Mouse (Mus musculus) heart, embryonic 14.5 days (tissue): ENCODE data around the gene Fev. TPM values are rescaled to one million over a fixed set of nuclear protein-coding genes. Genes with fewer than 3 reads are reported as not detected.

Source experiments
- ATAC-seq: fragments of 200-750 bp; cut with Nextera tagmentation; 2 replicates; pipeline ENCODE4 v1.8.0; 2017; ENCODE audit warnings: low read depth, moderate TSS enrichment; ENCODE audit not compliant: insufficient number of reproducible peaks, insufficient read depth, low FRiP score
- H3K27ac ChIP-seq, 2 experiments: fragments of 200-500 bp in 1 of 2; fragments of 300-500 bp in 1 of 2; sonication (generic) in 1 of 2; replicated peaks in 1 of 2; 2 replicates each; pipeline ENCODE4 v1.5.1; 2012 to 2014; ENCODE audit warnings: low read depth in 2 of 2, low read length in 2 of 2, control low read depth in 1 of 2, mild to moderate bottlenecking in 1 of 2, mixed read lengths in 1 of 2; ENCODE audit not compliant: control insufficient read depth in 1 of 2, insufficient read depth in 1 of 2
- H3K27me3 ChIP-seq: fragments of 300-500 bp; sonication (generic); 2 replicates; pipeline ENCODE4 v1.6.1; 2014; ENCODE audit warnings: mild to moderate bottlenecking, low read length, control low read depth; ENCODE audit not compliant: control insufficient read depth, insufficient read depth
- H3K36me3 ChIP-seq: fragments of 300-500 bp; sonication (generic); 2 replicates; pipeline ENCODE4 v1.6.1; 2014; ENCODE audit warnings: mild to moderate bottlenecking, control low read depth, low read length, mixed read lengths; ENCODE audit not compliant: control insufficient read depth, insufficient read depth
- H3K4me1 ChIP-seq, 2 experiments: fragments of 200-500 bp in 1 of 2; fragments of 300-500 bp in 1 of 2; sonication (generic) in 1 of 2; 2 replicates each; pipeline ENCODE4 v1.6.1; 2012 to 2014; ENCODE audit warnings: low read length in 2 of 2, control low read depth in 1 of 2, mixed read lengths in 1 of 2; ENCODE audit not compliant: control insufficient read depth in 2 of 2, insufficient read depth in 2 of 2
- H3K4me2 ChIP-seq: fragments of 300-500 bp; sonication (generic); 2 replicates; pipeline ENCODE4 v1.6.1; 2014; ENCODE audit warnings: mild to moderate bottlenecking, low read length
- H3K4me3 ChIP-seq, 2 experiments: fragments of 200-500 bp in 1 of 2; fragments of 300-500 bp in 1 of 2; sonication (generic) in 1 of 2; 2 replicates each; pipeline ENCODE4 v1.5.1; 2012 to 2014; ENCODE audit warnings: low read length in 2 of 2, mild to moderate bottlenecking in 2 of 2, control low read depth in 1 of 2, low read depth in 1 of 2, moderate library complexity in 1 of 2; ENCODE audit not compliant: control insufficient read depth in 1 of 2, insufficient read depth in 1 of 2
- H3K9ac ChIP-seq: fragments of 300-500 bp; sonication (generic); 2 replicates; pipeline ENCODE4 v1.6.1; 2014; ENCODE audit warnings: mild to moderate bottlenecking, low read length
- H3K9me3 ChIP-seq: fragments of 300-500 bp; sonication (generic); 2 replicates; pipeline ENCODE4 v1.6.1; 2016; ENCODE audit warnings: low read length, control low read depth; ENCODE audit not compliant: control insufficient read depth
- WGBS: fragments of 180-500 bp; shearing (Covaris S2); extraction: QIAGEN DNeasy Blood & Tissue Kit; methylation state at CpG from one replicate; pipeline ENCODE4 v1.1.7; 2014; 5-methylcytosine and 5-hydroxymethylcytosine counted together
- polyA plus RNA-seq: library from polyadenylated mRNA; unstranded; fragments of >200 nt; fragmentation: Nextera tagmentation; extraction: Ambion mirVana; gene quantifications from 2 replicates; pipeline ENCODE4 v1.2.1, GENCODE M21; 2014

Fev gene
- polyA plus RNA-seq, 1 experiment from 2014 or later, result 1.3 TPM

GRCm38 (mm10) chr1:74891513-74891912 lies 6.3 kb upstream of the Fev start:
- Histone ChIP-seq H3K27me3 (peaks cover 92% of the 10 kb centered on the region), H3K9me3 (no peaks in the 10 kb centered on the region), H3K9ac (no peak overlapping the region), H3K4me1 (peaks cover 0 to 3% of the 10 kb centered on the region in 2 experiments; a peak in 1 of 4 replicates), H3K4me3 (no peak overlapping the region), H3K4me2 (no peak overlapping the region), H3K27ac (no peak overlapping the region), H3K36me3 (no peaks in the 10 kb centered on the region)
- ATAC-seq, result no peak
- WGBS, result 1% methylated on average over 4 of the region's 8 CpGs

- H3K9me3 ChIP-seq, result no peaks in the 10 kb centered on the region
- H3K9ac ChIP-seq, result peak overlapping the region; percentile 50
- H3K27me3 ChIP-seq, result peaks cover 84% of the 10 kb centered on the region
- H3K27ac ChIP-seq, result peak overlapping the region in 1 of 2 experiments; percentile 16; a peak in 1 of 4 replicates
- peak overlapping the region; percentile 38 to 47 for H3K4me3 ChIP-seq
- no peaks in the 10 kb centered on the region for H3K36me3 ChIP-seq
- H3K4me2 ChIP-seq, result peak overlapping the region; percentile 65
- ATAC-seq, result no peak
- peaks cover 7 to 27% of the 10 kb centered on the region in 2 experiments; a peak in 3 of 4 replicates for H3K4me1 ChIP-seq
- 2% methylated on average over 57 of the region's 57 CpGs for WGBS
Measured at GRCm38 (mm10) chr1:74884196-74885141, 750 bp downstream of the Fev start.

- 10% methylated on average over 5 of the region's 5 CpGs for WGBS
- no peak overlapping the region for H3K4me3 ChIP-seq
- no peak for ATAC-seq
Measured at GRCm38 (mm10) chr1:74883441-74883840, 1.8 kb downstream of the Fev start.

DNA sequence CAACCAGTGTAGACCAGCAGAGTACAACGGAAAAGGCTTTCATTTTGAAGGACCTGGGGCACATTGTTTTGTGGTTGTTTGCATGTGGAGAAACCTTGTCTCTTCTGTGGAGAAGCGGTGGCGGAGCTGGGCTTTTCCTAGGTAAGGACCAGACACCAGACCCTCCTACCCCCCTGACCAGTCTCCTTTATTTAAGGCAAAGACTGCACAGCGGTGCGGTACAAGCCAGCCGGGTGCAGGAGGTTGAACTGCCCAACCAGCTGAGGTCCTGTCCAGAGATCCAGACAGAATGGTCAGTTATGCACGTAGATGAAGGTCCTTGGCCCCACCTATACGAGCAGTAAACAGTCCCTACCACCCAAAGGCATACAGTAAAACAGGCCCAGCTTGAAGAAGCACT lies 2.4 kb downstream of the Fev start:
- no peak overlapping the region for H3K9ac ChIP-seq
- H3K4me1 ChIP-seq, result peaks cover 7 to 27% of the 10 kb centered on the region in 2 experiments; a peak in 3 of 4 replicates
- no peak for ATAC-seq
- peak overlapping the region; percentile 72 for H3K4me2 ChIP-seq
- peaks cover 90% of the 10 kb centered on the region for H3K27me3 ChIP-seq
- H3K36me3 ChIP-seq, result no peaks in the 10 kb centered on the region
- no peaks in the 10 kb centered on the region for H3K9me3 ChIP-seq
- peak overlapping the region in 1 of 2 experiments; percentile 41; a peak in 2 of 4 replicates for H3K4me3 ChIP-seq
- no peak overlapping the region for H3K27ac ChIP-seq
- 4% methylated on average over 8 of the region's 8 CpGs for WGBS

More at GRCm38 (mm10) chr1:74883441-74883840, 1.8 kb downstream of the Fev start:
- no peak overlapping the region for H3K27ac ChIP-seq
- no peaks in the 10 kb centered on the region for H3K36me3 ChIP-seq
- H3K9me3 ChIP-seq, result no peaks in the 10 kb centered on the region
- H3K4me2 ChIP-seq, result no peak overlapping the region
- peaks cover 90% of the 10 kb centered on the region for H3K27me3 ChIP-seq
- H3K4me1 ChIP-seq, result peaks cover 7 to 27% of the 10 kb centered on the region in 2 experiments; a peak in 3 of 4 replicates
- no peak overlapping the region for H3K9ac ChIP-seq

- 7% methylated on average over 66 of the region's 74 CpGs for WGBS
- Histone ChIP-seq H3K4me3 (peak overlapping the region; percentile 25 to 41), H3K4me1 (peaks cover 7 to 27% of the 10 kb centered on the region in 2 experiments; a peak in 3 of 4 replicates), H3K4me2 (peak overlapping the region; percentile 72), H3K27me3 (peaks cover 85% of the 10 kb centered on the region), H3K9me3 (no peaks in the 10 kb centered on the region), H3K27ac (no peak overlapping the region), H3K9ac (no peak overlapping the region; the same call in 1 of the 2 replicates), H3K36me3 (no peaks in the 10 kb centered on the region)
- ATAC-seq, result no peak
Measured at GRCm38 (mm10) chr1:74882055-74882734, 3.0 kb downstream of the Fev start.

GRCm38 (mm10) chr1:74880785-74881360 lies 4.3 kb downstream of the Fev start:
- ATAC-seq, result no peak
- H3K4me1 ChIP-seq, result peaks cover 7 to 27% of the 10 kb centered on the region in 2 experiments; a peak in 3 of 4 replicates
- H3K9ac ChIP-seq, result no peak overlapping the region
- no peaks in the 10 kb centered on the region for H3K36me3 ChIP-seq
- H3K27ac ChIP-seq, result no peak overlapping the region
- H3K4me2 ChIP-seq, result no peak overlapping the region
- H3K9me3 ChIP-seq, result no peaks in the 10 kb centered on the region
- WGBS, result 5% methylated on average over 18 of the region's 18 CpGs
- no peak overlapping the region for H3K4me3 ChIP-seq
- H3K27me3 ChIP-seq, result peaks cover 74% of the 10 kb centered on the region

DNA sequence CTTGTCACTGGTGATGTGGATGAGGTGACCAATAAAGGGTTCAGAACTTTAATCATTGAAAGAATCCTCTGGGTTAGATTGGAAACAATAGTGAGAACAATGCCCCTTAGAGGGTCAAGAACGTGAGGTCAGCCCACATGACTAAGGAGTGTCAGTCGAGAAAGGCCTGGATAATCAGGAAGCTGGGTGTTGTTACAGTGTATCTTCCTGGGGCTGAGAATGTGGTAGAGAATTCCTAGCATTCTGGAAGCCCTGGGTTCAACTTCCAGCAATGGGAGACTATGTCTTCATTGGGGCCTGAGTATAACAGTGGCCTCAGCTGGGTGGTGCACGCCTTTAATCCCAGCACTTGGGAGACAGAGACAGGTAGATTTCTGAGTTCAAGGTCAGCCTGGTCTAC lies 8.0 kb downstream of the Fev start:
- Histone ChIP-seq H3K4me3 (no peak overlapping the region), H3K36me3 (no peaks in the 10 kb centered on the region), H3K9me3 (no peaks in the 10 kb centered on the region), H3K4me1 (peaks cover 0 to 5% of the 10 kb centered on the region in 2 experiments; a peak in 2 of 4 replicates), H3K4me2 (no peak overlapping the region), H3K27me3 (peaks cover 42% of the 10 kb centered on the region), H3K9ac (no peak overlapping the region), H3K27ac (no peak overlapping the region)
- no peak for ATAC-seq
- 42% methylated on average over 3 of the region's 3 CpGs for WGBS
